Mouse (Mus musculus) urinary bladder, postnatal 14 days (tissue): Measurements from ENCODE around the gene Rsu1.

ENCODE experiments used
- DNase-seq: peaks from one replicate; pipeline ENCODE4 v3.0.0; 2021; ENCODE audit warnings: low spot score

Rsu1 gene

GRCm38 (mm10) chr2:13168743-13169142 is 102.5 kb downstream of the Rsu1 start:
- peak; percentile 5 for DNase-seq

DNA sequence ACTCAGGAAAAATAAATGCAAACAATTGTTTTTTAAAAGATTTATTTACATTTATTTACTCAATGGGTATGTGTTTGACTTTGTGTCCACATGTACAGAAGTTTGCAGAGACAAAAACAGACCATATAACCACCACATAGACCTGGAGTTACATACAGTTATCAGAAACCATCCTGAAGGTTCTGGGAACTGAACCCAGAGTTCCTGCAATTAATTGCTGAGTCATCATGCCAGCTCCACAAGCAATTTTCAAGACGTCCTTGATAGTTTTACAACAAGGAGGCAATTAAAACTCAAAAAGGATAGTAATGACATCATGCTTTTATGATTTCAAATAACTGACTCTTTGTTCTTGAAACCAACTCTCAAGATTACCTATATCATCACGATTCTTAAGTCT is 109.5 kb downstream of the Rsu1 start:
- DNase-seq = no peak

DNA sequence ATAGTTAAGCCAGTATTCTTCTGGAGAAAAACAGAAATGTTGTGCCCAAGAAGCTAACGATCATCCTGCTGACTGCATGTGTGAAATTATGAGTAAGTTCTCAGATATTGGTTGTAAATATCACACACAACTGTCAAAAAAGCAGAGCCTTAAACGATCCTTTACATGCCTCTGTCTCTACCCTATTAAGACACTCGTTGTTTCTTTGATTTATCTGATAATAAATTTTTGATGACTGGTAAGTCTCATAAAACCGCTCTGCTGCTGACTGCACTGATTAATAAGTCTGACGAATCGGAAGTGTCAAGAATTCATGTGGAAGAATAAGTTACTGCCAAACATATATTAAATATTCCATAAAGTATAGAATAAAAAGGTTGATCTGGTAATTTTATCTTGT is 126.0 kb downstream of the Rsu1 start:
- DNase-seq = no peak

- no peak for DNase-seq
Observed at GRCm38 (mm10) chr2:13134890-13135289, 136.3 kb downstream of the Rsu1 start.

DNA sequence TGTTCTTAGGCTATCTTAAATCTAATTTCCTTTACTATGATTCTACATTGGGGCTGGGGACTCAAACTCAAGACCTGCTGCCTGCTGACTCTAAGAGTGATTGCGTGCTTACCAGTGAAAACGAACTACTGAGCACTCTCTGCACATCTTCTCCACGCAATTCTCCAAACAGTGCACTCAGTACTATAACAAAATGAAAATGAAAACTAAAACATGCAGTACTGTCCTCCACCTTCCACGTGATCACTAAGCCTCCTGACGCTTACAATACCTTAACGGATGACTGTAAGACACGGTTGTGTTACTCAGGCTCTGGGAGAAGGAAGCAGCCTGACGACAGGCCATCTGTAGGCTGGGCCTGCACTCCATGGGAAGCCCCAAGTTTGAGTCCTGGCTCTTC is 138.4 kb downstream of the Rsu1 start:
- DNase-seq = no peak

DNA sequence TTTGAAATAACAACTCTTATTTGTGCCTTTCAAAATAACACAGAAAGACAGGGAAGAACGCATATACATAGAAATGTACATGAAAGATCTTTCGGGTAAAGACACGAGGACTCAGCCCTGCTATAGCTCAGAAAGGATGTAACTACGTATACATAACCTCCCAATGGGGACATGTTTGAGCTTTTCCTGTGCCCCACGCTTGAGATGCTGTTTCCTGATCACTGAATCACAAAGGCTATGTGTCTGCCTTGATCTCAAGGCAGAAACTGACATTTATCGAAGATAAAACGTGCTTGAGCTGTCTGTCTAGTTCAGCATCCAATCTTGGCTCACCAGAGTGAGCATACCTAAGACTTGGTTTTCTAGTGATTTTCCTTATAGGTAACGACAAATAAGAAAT is 138.8 kb downstream of the Rsu1 start:
- no peak for DNase-seq

DNA sequence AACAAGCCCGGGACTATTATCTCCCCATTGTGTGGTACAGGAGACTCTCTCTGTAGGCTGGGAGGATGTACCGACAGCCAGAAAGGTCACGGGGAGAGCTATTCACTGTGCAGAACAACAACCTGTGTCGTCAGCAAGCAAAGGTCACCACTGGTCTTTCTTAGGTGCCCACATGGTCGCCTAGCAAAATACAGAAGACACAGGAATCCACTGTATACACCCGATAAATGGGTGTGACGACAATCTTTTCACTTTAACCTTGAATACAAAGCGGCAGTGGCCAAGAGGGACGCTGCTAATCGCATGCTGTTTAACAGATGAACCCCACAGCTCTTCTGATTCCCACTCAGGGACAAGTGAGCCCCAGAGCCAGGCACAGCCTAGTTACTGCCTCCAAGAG is 141.4 kb downstream of the Rsu1 start:
- no peak for DNase-seq

DNA sequence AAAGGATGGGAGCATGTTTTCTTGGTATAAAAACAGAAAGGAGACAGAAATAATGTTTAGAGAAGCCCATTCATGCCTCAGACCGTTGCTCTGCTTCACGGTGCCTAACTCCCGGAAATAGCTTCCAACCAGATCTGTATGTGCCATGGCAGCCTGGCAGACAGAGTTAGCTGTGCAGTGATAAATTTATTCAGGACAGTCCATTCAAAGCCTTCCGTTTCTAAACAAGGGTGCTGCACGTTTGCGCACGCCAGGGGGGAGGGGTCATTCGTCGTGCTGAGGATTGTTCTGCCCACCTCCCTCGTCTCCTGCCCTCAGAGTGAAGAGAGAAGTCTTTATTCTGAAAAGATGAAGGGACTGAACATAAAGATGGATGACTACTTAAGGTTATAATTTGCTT is 141.9 kb downstream of the Rsu1 start:
- DNase-seq = no peak

DNA sequence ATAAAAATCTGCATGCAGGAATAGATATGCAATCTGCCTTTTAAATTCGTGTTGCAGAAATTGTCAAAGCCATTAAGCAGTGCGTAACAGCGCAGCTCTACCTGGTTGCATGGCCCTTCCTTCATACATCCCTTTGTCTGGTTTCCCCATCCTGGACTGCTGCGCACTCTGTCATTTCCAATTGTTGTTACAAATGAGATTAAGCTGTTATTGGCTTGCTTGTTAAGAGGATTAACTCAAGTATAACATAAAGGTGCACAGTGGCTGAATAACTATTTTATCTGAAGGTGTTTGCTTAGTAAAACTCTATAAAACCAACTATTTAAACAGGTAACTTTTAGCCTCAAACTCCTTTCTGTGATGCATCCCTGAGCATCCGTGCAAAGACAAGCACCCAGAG is 150.8 kb downstream of the Rsu1 start:
- DNase-seq = no peak

DNA sequence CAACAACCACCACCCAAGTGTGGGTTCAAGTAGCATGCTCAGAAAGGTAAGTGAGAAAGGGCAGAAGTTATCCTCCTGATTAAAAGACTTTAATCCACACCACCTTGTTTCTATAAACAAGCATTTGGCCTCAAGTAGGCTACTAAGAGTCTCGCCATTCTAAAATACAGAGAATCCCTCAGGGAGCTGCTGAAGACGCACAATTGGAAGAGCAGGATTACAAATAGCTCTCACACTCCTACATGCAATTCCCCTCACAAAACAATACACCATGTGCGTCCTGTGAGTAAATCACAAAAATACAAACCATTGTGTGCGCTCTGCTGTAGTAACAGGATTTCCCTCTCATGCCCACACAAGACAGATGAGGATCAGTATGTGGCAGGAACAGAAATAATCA is 153.3 kb downstream of the Rsu1 start:
- no peak for DNase-seq

DNA sequence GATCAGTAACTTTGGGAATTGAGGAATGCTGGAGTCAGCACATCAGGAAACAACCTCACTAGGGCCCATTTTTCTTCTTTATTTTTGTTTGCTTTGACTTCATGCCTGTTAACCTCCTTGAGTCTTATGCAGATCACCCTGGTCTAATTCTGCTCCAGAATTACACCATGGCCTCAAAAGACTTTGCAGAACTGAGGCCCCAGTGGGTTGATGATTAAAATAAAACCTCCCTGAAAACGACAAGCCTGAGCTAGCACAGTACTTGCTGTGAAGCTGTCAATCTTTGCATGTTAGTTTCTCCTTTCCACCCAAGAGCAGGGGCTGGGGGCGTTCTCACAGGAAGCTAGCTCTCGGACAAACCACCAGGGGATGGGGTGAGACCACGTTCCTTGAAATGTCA is 164.7 kb downstream of the Rsu1 start:
- no peak for DNase-seq

- DNase-seq = no peak
Observed at GRCm38 (mm10) chr2:13104388-13104787, 166.8 kb downstream of the Rsu1 start.

GRCm38 (mm10) chr2:13103797-13104200 is 167.4 kb downstream of the Rsu1 start:
- no peak for DNase-seq

DNA sequence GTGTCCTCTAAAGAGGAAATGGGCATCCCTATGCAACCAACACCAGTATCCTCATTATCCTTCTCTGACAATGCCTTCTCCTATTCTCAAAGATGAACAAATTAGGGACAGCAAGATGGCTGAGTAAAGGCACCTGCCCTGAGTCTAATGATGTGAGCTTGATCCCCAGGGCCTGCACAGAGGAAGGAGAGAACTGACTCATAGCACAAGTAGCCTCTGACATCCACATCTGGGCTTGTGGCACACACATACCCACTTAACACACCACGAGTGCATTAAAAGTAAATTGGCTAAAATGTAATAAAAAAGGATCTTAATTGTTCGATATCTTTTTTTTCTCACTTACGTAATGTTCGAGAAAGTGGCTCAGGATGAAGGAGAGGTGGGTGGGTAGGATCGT is 177.2 kb downstream of the Rsu1 start:
- no peak for DNase-seq

DNA sequence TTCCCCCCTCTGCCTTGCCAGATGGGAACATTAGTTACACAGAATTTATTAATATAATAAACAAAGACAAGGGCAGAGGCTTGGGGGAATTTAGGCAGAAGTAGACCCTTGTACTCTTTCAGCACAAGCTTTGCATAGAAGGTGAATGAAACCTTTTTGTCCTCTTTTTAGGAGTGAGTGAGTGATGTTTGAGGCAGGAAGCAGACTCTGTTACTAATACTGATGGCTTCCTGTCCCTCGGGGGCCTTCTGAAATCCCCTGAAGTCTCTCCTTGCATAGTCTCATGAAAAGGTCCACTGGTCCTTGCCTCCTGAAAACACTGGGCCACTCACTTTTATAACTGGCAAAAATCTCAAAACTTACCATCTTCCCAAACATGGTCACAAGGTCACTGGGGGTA is 177.6 kb downstream of the Rsu1 start:
- no peak for DNase-seq

- no peak for DNase-seq
Observed at GRCm38 (mm10) chr2:13091399-13092015, 179.7 kb downstream of the Rsu1 start.

GRCm38 (mm10) chr2:13090841-13091240 is 180.4 kb downstream of the Rsu1 start:
- DNase-seq = no peak

DNA sequence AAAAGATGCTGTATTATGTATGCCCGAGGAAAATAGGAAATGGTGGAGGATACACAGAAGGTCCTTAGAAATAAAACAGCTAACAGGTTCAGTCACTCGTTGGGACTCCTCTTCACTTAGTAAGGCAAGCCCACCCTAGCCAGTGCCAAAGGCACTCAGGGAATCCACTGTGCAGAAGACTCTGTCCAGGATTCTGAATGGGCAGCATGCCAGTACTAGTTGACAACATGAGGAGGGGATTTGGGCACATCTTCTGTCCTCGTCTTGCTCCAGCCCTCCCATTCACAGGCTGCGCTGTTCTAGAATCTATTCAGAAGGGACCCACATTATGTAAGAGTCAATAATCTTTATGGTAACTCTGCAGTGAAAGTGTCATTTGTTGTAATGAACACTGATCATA is 181.4 kb downstream of the Rsu1 start:
- no peak for DNase-seq

GRCm38 (mm10) chr2:13088266-13088665 is 182.9 kb downstream of the Rsu1 start:
- DNase-seq = no peak

DNA sequence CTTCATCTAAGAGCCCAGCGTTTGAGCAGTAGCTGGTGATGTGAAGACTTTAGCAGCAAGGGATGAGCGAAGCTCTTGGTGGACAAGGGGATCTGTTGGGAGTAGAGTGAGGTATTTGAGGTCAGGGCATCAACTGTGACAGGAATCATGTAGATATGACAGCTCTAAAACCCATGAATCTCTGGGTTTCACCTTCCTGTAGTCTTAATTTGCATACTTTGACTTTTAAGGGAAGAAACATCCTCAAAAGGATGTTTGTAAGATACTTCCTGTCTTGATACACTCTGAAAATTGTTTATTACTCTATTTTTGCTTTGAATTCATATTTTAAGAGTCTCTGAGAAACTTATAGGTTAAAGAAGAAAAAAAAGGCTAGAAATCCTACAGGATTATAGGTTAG is 183.4 kb downstream of the Rsu1 start:
- DNase-seq = no peak

DNA sequence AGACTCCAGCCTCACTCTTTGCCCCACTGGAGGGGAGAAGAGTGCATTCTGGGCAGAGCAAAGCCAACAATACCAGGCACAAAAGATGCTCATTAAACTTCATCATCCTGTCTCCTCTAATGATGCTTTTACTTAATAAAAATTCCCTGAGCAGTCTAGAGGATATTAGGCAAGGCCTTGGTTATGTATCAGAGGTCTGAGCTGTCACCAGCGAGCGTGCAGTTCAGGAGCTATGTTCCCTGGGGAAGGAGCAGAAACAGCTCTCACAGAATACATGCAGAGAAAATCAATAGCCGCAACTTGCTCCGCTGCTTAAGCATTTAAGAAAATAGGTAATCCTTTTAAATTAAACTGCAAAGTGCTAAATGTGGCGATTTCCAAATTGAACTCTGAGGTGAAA is 187.0 kb downstream of the Rsu1 start:
- no peak for DNase-seq

- DNase-seq = no peak
Observed at GRCm38 (mm10) chr2:13080476-13080875, 190.7 kb downstream of the Rsu1 start.

- no peak for DNase-seq
Observed at GRCm38 (mm10) chr2:13072243-13072642, 199.0 kb downstream of the Rsu1 start.

GRCm38 (mm10) chr2:13060426-13061170 is 210.6 kb downstream of the Rsu1 start:
- no peak for DNase-seq
